Mouse (Mus musculus) cerebellum, adult 2 months (tissue): ENCODE data around the gene Fmnl2.

Experiments used
- CTCF ChIP-seq: fragments of 200-500 bp; IDR thresholded peaks from 2 replicates; pipeline ENCODE4 v1.5.1; 2011; ENCODE audit warnings: low read depth, mild to moderate bottlenecking, control low read depth, low read length, moderate library complexity, borderline replicate concordance; ENCODE audit not compliant: insufficient read depth
- POLR2A ChIP-seq: fragments of 200-500 bp; IDR thresholded peaks from 2 replicates; pipeline ENCODE4 v1.6.1; 2011; ENCODE audit warnings: low read length, control low read depth, borderline replicate concordance; ENCODE audit not compliant: insufficient read depth

DNA sequence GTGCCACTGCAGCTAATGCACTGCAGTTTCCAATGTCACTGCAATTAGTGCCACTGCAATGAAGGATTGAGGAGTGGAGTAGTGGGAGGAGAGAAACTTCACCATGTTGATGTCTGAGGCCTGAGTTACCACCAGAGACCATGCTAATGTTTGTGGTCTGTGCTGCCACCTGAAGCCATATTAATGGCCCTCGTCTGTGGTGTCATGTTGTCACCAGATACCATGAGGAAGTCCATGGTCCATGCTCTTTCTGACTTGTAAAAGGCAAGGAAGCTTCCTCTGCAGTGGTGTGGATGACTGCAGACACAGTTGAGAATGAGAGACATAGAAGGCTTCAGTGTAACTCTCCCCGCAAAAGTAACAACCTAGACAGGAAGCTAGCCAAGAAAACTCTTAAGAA is 26.1 kb upstream of the Fmnl2 start:
- TF ChIP-seq POLR2A (no peak), CTCF (no peak)
